Mouse (Mus musculus): ENCODE results near the gene Gm2237. TPM values are rescaled to one million over a fixed set of nuclear protein-coding genes. Genes with fewer than 3 reads are reported as not detected.
"Not testable (repeated sequence)": the region's sequence is repeated elsewhere in the genome, so short reads cannot be mapped to it uniquely, and the experiment has no call there.

Gm2237 gene
- polyA plus RNA-seq (2012; ENCODE audit: insufficient read depth, insufficient read length, missing spikeins), result not detected in 2 replicates

DNA sequence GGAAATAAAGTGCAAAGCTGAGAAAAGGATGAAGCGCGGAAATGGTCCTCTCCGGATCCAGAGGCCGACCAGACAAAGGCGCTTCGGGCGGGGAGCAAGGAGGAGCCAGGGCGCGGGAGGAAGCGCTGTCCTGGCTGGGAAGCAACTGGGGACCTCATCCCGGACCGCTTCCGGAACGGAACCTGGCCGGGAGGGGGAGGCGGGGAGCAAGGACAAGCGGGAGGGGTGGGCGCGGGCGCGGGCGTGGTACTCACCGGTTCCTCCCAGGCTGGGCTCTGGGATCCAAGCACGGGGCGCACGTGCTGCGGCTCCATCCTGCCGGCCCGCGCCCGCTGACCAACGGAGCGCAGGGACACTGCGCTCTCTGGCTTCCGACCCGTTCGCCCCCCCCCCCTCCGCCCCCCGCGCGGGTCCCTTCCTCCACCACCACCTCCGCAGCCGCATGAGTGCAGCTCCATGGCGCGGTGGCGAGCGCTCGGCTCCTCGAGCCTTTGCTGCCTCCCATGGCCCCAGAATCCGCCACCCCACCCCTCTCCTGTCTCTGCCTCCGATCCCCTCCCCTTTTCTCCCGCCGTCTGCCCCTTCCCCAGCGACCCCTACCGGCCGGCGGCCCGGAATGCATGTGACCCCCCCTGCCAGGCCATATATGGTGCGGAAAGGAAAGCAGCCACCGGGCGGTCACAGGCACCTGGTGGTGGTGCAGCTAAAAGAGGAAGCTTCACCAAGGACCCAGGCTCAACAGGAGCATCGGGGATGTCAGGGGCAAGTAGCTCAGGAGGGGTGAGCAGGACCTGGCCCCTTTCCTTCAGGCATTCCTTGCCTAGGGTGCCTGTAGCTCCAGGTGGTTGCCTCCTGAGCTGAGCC lies at the start of gene Gm2237:
TSS of gene Gm2237 (minus strand) at position 332 of the 864 bp plus-strand sequence.
- not testable (repeated sequence) for H3K4me1 ChIP-seq (ENCODE audit: control insufficient read depth, insufficient read depth, insufficient read length, low read length)
- H3K27ac ChIP-seq (replicated peaks; ENCODE audit: low read depth, low read length), result 0 out of 2 replicates have a peak within 1 kb of the TSS, but pooled peaks have one; percentile 11
- H3K4me3 ChIP-seq (ENCODE audit: insufficient read depth, low read depth, low read length), result peak within 1 kb of the TSS; percentile 30

DNA sequence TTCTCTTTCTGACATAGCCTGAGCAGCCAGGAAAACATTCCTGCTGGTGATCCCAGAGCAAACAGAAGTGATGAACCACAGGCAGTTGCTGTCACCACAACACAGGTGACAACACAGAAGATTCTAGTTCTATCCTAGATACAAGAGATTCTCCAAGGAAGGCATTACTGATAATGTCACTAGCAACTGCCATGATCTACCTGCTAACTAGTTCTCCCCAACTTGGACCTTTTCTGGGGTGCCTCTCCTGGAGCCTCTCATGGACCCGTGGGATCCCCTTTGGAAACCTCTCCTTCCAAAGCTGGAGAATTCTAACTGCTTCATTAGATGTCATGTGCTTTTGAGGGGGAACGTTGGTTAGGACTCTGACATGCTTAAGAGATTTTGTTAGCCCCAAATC lies 17.5 kb upstream of the Gm2237 start, which contains the start of gene Gm5458:
TSS of gene Gm5458 (minus strand) at position 101 of the 400 bp plus-strand sequence.
- not testable (repeated sequence) for H3K4me3 ChIP-seq (ENCODE audit: insufficient read depth, low read depth, low read length); H3K4me1 ChIP-seq (ENCODE audit: control insufficient read depth, insufficient read depth, insufficient read length, low read length); H3K27ac ChIP-seq (replicated peaks; ENCODE audit: low read depth, low read length)

DNA sequence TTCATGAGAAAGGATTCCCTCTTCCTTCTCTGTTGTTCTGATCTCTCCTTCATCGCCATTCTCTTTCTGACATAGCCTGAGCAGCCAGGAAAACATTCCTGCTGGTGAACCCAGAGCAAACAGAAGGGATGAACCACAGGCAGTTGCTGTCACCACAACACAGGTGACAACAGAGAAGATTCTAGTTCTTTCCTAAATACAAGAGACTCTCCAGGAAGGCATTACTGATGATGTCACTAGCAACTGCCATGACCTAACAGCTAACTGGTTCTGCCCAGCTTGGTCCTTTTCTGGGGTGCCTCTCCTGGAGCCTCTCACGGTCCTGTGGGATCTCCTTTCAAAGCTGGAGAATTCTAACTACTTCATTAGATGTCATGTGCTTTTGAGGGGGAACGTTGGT lies 35.1 kb downstream of the Gm2237 start, which contains the start of gene Gm2244:
TSS of gene Gm2244 (minus strand) at position 101 of the 400 bp plus-strand sequence.
- H3K27ac ChIP-seq (replicated peaks; ENCODE audit: low read depth, low read length); H3K4me1 ChIP-seq (ENCODE audit: control insufficient read depth, insufficient read depth, insufficient read length, low read length); H3K4me3 ChIP-seq (ENCODE audit: insufficient read depth, low read depth, low read length): not testable (repeated sequence)

Other genes with a start within 250 kb of the Gm2237 start
- 2.5 and 7.3 TPM in 2 replicates for gene Gm21738, start 166.2 kb downstream of the Gm2237 start, polyA plus RNA-seq (2012; ENCODE audit: insufficient read depth, insufficient read length, missing spikeins)
- not detected in 2 replicates for gene Gm2244, start 35.2 kb downstream of the Gm2237 start, polyA plus RNA-seq (2012; ENCODE audit: insufficient read depth, insufficient read length, missing spikeins)
- not detected in 2 replicates for gene Gm5458, start 17.4 kb upstream of the Gm2237 start, polyA plus RNA-seq (2012; ENCODE audit: insufficient read depth, insufficient read length, missing spikeins)
- gene Nid2, start 166.1 kb upstream of the Gm2237 start, polyA plus RNA-seq (2012; ENCODE audit: insufficient read depth, insufficient read length, missing spikeins), result 6.0 and 7.3 TPM in 2 replicates
- 78.8 and 125 TPM in 2 replicates for gene Rtraf, start 238.7 kb upstream of the Gm2237 start, polyA plus RNA-seq (2012; ENCODE audit: insufficient read depth, insufficient read length, missing spikeins)

Measured in brown adipose tissue, adult 24 weeks (tissue).